Mouse (Mus musculus) stomach, postnatal 0 days (tissue): ENCODE measurements around the gene 4931428L18Rik.

Experiments used
- CTCF ChIP-seq: IDR thresholded peaks from 2 replicates; pipeline ENCODE4 v1.5.1; 2016; ENCODE audit warnings: antibody characterized with exemption, low read depth, mild to moderate bottlenecking, moderate library complexity
- EP300 ChIP-seq: optimal IDR thresholded peaks from 2 replicates; pipeline ENCODE3; 2016; ENCODE audit warnings: antibody characterized with exemption

GRCm38 (mm10) chr1:31033851-31034534 is 188.5 kb downstream of the 4931428L18Rik start:
- TF ChIP-seq CTCF (no peak), EP300 (no peak)
